Mouse (Mus musculus): ENCODE results near the gene Nupr1l. TPM values are rescaled to one million over a fixed set of nuclear protein-coding genes. Genes with fewer than 3 reads are reported as not detected.
A peak's percentile ranks its signal among the peaks of the same experiment; 100 is the strongest.
"Not testable (repeated sequence)": the region's sequence is repeated elsewhere in the genome, so short reads cannot be mapped to it uniquely, and the experiment has no call there.

The Nupr1l gene
- polyA plus RNA-seq, 1 experiment, result 1.9 TPM

DNA sequence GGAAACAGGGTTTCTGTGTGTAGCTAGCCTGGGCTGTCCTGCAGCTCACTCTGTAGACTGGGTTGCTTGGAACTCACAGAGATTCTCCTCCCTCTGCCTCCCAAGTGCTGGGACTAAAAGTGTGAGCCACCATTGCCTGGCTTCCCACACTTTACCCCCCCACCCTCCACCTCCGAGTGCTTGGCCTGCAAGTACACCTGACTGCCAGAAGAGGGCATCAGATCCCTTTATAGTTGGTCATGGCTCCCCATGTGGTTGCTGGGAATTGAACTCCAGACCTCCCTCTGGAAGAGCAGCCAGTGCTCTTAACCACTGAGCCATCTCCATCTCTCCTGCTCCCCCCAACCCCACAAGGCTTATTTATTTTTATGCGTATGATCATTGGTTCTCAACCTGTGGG is 5.7 kb downstream of the Nupr1l start:
- no peak for DNase-seq (ENCODE audit: low read depth, low spot score)
- WGBS, result 42% methylated on average over 2 of the region's 2 CpGs

DNA sequence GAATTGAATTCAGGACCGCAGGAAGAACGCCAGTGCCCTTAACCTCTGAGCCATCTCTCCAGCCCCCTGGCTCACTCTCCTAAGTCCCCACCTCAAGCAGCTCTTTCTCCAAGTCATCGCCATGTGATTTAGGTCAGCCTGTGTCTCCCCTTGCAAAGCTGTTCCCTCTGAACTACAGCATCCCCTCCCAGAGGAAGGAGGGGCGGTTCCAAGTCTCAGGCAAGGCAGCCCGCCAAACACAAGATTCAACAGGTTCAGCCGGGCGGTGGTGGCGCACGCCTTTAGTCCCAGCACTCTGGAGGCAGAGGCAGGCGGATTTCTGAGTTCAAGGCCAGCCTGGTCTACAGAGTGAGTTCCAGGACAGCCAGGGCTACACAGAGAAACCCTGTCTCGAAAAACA is 7.2 kb downstream of the Nupr1l start:
- 71% methylated on average over 11 of the region's 11 CpGs for WGBS
- not testable (repeated sequence) for DNase-seq (ENCODE audit: low read depth, low spot score)

DNA sequence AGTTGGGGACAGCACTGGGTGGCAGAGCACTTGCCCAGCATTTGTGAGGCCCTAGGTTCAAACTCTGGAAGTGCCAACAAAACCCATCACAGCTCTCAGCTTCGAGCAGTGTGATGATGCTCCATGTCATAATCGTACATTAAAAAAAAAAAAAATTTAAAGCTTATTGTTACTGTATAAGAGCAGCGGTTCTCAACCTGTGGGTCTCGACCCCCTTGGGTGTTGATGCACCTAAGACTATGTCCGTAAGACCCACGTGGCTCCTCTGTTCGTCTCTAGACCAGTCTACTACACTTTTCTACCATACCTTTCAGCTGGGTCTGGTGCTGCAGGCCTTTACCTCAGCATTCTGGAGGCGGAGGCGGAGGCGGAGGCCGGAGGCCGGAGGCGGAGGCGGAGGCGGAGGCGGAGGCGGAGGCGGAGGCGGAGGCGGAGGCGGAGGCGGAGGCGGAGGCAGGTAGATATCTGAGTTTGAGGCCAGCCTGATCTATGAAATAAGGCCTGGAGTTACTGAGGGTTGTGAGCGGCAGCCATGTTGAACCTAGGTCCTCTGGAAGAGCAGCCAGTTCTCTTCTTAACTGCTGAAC is 9.8 kb downstream of the Nupr1l start:
- 87% methylated on average over 24 of the region's 24 CpGs for WGBS
- DNase-seq (ENCODE audit: low read depth, low spot score), result no peak

DNA sequence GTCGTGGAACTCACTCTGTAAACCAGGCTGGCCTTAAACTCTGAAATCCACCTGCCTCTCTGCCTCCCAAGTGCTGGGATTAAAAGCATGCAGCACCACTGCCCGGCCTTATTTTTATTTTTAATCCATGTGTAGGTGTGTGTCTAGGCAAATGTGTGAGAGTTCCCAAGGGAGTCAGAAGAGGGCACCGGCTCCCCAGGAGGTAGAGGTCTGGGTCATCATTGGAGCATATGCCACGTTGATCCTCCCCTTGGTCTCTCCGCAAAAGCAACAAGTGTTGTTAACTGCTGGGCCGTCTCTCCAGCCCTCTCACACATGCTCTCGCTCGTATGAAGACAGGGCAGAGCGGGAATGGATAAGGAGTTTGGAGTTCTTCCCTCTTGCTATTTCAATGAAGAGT is 10.4 kb downstream of the Nupr1l start:
- 76% methylated on average over 9 of the region's 9 CpGs for WGBS
- DNase-seq (ENCODE audit: low read depth, low spot score), result no peak

DNA sequence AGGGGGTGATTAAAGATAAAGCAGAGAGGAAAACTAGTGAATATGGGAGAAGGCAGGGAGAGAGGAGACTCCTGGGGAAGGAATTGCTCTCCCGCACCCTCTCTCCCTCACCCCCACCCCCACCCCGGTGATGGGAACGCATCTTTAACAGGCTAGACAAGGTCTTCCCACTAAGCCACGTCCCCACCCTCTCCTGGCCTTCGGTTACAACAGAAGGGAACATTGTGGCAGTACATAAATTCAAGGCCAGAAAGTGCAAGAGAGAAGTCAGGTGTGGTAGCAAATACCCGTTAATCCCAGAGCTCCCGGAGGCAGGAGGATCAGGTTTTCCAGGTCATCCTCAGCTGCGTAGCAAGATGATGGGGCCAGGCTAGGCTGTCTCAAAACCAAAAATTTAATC is 11.0 kb downstream of the Nupr1l start:
- DNase-seq (ENCODE audit: low read depth, low spot score), result no peak
- WGBS, result 49% methylated on average over 8 of the region's 8 CpGs

DNA sequence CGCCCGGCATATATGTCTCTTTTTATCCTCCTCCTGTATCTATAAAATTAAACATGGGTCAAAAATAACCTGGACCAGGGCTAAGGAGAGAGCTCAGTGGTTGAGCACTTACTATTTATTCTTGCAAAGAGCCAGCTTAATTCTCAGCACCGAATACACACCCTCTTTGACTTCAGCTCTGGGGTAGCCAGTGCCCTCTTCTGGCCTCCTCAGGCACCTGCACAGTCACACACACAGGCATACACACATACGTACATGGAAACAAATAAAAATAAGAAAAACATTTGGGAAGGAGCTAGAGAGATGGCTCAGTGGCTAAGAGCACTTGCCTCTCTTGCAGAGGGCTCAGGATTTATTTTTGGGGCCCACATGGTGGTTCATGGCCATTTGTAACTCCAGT is 13.6 kb downstream of the Nupr1l start:
- WGBS, result 95% methylated on average over 4 of the region's 4 CpGs

DNA sequence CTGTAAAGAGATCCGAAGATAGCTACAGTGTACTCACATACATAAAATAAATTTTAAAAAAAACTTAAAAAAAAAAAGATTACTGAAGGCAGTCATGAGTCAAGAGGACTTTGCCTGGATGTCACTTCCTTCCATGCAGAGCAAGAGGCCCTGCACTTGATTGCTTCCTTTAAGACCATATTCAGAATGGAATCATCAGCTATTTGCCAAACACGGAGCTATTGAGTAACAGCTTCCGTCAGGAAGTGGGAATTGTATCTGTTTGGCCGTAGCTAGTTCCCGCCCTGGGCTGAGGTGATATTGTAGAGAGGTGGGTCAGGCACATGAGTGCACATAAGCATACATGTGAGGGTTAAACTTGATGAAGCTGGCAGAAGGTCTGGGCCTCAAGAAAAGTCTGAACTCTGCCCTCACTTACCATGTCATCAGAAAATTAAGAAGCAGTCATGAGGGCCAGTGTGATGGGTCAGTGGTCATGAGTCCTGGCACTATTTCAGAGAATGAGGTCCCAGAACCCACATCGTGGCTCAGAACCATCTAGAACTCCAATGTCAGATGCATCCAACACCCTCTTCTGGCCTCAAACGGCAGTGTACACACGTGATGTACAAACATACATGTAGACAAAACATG is 16.6 kb downstream of the Nupr1l start:
- DNase-seq (ENCODE audit: low read depth, low spot score), result no peak
- WGBS, result 60% methylated on average over 8 of the region's 8 CpGs

More for the DNA sequence above, 13.6 kb downstream of the Nupr1l start:
- no peak for DNase-seq (ENCODE audit: low read depth, low spot score)

DNA sequence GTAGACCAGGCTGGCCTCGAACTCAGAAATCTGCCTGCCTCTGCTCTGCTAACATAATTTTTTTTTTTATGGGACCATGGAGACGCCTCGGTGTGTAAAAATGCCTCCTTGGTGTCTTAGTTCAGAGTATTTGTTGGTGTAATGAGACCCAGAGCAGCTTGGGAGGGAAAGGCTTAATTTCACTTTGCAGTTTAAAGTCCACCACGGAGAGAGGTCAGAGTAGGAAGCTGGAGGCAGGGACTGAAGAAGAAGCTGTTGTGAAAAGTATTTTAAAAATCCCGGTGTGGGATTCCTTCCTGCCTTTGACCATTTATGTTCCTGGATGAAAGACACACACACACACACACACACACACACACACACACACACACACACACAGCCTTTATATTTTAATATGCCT is 17.6 kb downstream of the Nupr1l start:
- WGBS, result 28% methylated on average over 5 of the region's 5 CpGs
- no peak for DNase-seq (ENCODE audit: low read depth, low spot score)

DNA sequence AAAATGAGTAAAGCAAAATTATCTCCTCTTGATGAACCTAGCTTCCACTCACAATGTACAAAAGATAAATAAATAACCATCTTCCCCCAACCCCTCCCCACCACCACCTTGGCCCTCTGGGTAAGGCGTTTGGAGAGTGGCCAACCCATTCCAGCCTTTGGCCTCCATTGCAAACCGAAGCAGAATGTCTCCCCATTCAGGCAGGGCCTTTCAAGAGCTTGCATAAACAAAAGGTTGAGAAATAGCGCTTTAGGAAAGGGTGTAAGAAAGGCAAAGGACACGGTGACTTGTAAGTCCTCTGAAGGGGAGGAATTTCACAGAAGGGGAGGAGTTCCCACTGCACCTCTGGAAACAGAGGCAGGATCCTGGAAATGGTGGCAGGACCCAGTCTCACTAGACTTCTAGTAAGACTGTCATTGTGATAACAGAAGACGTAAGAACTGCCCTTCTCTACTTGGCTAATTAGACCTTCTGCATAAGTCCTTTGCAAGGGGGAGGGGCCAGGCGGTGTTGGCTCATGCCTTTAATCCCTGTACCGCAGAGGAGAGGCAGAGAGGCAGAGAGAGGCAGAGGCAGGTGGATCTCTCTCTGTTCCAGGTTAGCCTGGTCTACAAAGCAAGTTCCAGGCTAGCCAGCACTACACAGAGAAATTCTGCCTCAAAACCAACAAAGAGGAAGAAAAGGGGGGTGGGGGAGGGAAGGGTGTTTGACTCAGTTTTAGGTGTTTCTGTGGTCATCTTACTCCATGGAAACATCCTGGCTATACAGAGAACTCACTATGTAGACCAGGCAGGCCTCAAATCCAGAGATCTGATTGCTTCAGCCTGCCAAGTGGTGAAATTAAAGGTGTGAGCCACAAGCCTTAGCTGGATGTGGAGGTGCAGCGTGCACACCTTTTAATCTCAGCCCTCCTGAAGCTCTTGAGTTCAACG is 21.9 kb downstream of the Nupr1l start:
- 39% methylated on average over 9 of the region's 9 CpGs for WGBS
- no peak for DNase-seq (ENCODE audit: low read depth, low spot score)

DNA sequence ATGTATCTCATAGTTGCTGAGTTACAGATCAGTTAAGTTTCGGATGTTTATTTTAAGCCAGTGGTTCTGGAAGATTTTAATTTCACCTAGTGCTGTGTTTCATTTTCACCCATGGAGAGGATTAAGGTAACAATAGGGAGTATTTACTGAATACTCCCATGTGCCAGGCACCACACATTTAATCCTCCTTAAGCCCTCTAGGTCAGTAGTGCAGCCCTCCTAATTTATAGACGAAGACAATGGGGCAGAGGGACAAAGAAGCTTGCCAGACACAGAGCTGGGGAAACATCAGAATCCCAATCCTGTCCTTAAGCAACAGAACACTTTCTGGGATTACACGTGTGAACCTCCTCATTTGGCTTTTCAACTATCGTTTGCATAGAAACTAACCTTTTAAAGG is 28.6 kb downstream of the Nupr1l start:
- WGBS, result 63% methylated on average over 4 of the region's 4 CpGs
- no peak for DNase-seq (ENCODE audit: low read depth, low spot score)

DNA sequence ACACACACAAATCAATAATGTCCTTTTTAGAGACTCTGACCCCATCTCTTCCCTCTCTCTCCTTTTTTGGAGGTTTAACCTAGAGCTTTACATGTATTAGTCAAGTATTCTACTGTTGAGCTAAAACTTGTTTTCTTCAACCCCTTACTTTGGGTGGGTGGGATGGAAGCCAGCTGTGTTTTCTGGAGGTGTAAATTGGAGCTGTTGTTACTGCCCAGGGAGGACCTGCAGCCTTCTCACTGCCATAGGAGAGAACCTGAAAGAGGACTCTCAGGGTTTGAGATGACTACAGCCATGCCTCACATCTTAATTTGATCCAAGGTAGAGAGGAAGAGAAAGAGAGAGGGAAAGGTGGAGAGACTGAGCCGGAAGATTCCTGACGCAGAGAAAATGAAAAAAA is 31.9 kb downstream of the Nupr1l start:
- DNase-seq (ENCODE audit: low read depth, low spot score), result no peak
- WGBS, result 34% methylated on average over 2 of the region's 2 CpGs

DNA sequence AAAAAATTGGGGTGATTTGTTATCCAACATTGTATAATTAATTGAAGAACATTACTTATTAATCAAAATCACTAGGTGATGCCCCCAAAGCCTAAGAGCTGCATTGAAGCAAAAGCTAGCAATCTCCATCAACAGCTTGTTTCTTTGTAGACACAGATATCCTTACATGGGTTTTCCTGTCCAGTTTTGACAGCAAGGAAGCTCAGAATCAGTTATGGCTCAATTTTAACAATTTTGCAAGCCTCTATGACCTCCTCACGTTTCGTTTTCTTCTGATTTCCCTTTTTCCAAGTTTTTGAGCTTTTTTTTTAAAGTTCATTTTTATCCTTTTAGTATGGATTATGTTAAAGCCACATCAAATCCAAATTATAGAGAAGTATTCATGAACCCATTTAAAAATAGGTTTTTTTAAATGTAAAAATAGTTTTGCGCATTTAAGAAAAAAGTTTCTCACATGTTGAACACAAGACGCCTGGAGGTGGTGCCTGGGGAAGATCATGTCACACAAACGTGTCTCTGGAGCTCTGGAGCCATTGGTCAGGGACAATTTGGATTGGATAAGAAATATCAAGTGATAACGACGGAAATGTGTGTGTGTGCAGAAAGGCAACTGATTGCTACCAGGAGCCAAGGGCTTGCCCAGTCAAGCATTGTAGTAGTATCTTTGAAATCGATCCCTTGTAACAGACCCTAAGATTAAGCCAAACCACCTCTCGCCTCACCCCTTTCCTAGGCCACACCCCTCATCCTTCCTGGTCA is 32.6 kb downstream of the Nupr1l start:
- WGBS, result 2% methylated on average over 9 of the region's 9 CpGs
- no peak for DNase-seq (ENCODE audit: low read depth, low spot score)

DNA sequence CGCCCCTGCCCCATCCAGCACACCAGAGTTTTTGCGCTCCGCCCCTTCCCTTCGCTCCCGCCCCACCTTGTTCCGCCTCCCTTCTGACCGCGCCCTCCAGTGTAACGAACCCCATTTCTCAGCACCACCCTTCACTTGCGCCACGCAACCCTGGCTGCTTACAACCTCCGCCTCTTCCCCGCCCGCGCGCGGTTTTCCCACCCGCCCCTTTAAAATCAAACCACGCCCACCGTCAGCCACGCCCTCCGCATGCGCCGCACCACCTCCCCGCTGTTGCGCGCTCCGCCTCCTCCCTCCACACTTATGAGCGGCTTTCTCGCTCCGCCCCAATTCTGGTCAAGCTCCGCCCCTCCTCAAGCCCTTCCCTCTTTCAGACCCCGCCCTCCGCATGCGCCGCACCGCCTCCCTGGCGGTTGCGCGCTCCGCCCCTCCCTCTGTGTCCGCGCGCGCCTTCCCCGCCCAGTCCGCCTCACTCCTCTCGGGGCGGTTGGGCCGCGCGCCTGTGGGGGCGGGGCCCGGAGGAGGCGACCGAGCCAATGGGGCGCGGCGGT is 33.2 kb downstream of the Nupr1l start, which contains the start of gene Vkorc1l1:
Vkorc1l1 (plus strand) TSS at position 476 of the 551 bp plus-strand sequence.
- WGBS, result 1% methylated on average over 59 of the region's 59 CpGs
- peak; percentile 89 for DNase-seq (ENCODE audit: low read depth, low spot score)

DNA sequence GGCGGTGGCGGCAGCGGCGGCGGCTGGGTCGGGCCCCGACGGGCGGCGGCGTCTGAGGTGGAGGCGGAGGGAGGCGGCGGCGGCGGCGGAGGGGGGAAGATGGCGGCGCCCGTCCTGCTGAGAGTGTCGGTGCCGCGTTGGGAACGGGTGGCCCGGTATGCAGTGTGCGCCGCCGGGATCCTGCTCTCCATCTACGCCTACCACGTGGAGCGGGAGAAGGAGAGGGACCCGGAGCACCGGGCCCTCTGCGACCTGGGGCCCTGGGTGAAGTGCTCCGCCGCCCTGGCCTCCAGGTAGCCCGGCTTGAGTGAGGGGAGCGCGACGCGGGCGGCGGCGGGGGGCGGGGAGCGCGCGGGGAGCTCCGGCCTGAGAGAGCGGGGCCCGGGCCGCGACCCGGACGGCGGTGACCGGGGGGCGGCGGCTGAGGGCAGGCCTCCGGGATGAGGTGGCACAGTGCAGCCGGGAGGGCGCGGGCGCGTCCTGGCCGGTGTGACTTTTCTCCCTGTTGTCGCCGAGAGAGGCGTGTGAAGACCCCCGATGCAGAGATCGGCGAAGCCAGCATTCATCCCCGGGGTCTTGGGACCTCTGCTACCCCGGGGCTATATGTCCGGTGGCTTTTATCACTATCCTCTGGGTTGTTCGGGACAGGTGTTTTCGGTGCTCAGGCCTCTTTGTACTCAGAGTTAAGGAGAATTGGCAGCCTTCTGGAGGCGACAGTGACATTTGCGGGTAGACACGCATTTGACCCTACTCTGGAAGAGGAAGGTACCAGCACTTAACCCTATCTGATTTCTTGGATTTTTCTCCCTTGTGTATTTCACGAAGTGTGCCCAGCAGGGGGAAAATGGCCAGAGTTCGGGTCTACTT is 34.0 kb downstream of the Nupr1l start:
- WGBS, result 1% methylated on average over 49 of the region's 82 CpGs

DNA sequence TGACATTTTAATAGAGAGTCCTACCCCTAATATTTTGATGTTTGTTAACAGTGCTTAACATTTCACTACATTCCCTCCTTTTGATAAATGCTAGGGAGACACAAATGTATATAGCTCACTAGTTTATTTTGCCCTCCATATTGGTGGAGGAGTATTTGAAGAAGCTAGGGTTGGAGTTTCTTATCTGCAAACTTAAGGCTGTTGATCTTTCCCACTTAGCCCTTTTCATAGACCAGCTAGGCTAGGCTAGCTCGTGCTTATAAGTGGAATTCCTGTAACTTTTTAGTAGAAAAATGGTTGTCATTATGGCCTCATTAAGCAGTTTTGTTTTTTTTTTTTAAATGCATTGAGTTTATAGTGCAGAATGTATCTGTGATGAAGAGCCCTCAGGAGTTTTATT is 35.1 kb downstream of the Nupr1l start:
- WGBS, result 77% methylated on average over 1 of the region's 1 CpGs
- DNase-seq (ENCODE audit: low read depth, low spot score), result no peak

More for the DNA sequence above, 34.0 kb downstream of the Nupr1l start:
- not testable (repeated sequence) for DNase-seq (ENCODE audit: low read depth, low spot score)

DNA sequence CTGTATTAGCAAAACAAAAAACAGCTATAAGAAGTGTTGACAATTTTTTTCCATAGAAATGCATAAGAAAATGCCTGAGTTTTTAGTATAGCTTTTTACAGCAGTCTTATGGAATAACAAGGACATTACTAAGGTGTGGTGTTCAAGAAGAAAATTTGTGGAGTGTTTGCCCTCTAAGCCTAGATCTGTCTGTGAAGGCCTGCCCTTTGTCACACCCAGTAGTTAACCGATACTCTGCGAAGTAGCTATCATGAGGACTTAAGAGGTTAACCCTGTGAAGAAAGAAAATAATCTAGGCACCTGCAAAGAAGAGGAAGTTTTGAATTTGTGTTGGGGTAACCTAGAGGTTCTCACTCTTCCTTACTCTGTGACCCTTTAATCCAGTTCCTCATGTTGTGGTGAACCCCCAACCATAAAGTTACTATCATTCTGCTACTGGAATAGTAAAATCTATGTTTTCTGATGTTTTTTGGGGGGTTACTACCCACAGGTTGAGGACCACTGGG is 39.2 kb downstream of the Nupr1l start:
- DNase-seq (ENCODE audit: low read depth, low spot score), result no peak
- 39% methylated on average over 2 of the region's 2 CpGs for WGBS

DNA sequence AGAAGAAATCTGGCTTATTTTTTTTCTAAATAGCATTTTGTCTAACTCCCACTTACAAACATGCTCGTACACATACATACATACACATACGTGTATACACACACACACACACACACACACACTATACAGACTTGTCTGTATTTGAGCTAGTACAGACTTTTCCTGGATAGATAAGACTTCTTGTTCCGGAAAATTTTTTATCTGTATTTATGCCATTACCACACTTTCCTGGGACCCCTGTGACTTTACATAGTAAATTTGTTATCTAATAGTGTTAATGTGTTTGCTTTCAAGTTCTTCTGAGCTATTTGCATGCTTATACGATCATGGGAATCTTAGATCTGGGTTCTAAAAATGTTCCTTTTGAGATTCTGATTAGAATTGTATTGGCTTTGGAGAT is 43.8 kb downstream of the Nupr1l start:
- WGBS, result 96% methylated on average over 4 of the region's 4 CpGs
- no peak for DNase-seq (ENCODE audit: low read depth, low spot score)

DNA sequence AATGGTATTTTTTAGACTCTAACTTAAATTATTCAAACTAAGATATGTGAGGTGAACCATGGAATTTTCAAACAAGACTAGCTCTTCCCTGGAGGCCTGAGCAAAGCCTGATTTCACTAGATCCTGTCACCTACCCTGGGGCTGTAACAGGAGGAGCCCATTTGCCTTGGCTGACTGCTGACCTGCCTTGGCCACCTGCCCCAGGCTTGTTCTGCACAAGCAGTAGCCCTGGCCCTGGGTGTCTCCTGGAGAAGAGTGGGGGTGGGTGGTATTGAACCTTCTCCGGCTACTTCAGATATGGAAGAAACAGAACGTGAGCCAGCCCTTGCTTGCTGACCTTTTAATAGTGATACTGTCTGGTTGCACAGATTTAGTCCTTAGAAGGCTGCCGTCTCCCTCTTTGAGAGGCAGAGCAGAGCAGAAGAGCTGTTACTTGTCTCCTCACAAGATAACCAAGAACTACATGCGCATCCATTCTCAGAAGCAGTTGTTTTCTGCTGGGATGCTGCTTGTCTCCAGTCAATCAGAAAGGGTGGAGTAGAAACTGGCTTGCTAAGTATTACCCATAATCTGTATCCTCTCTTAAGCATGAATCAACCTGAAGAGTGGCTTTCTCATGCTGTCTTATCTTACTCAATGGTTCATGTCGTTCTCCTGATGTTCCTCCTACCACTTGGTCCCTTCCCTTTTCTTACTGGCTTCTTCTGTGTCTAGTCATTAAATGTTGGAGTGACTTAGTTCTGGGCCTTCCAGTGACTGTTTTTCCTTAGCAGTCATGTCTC is 46.3 kb downstream of the Nupr1l start:
- WGBS, result 80% methylated on average over 5 of the region's 5 CpGs
- DNase-seq (ENCODE audit: low read depth, low spot score), result no peak
